In the genomic region with DNA sequence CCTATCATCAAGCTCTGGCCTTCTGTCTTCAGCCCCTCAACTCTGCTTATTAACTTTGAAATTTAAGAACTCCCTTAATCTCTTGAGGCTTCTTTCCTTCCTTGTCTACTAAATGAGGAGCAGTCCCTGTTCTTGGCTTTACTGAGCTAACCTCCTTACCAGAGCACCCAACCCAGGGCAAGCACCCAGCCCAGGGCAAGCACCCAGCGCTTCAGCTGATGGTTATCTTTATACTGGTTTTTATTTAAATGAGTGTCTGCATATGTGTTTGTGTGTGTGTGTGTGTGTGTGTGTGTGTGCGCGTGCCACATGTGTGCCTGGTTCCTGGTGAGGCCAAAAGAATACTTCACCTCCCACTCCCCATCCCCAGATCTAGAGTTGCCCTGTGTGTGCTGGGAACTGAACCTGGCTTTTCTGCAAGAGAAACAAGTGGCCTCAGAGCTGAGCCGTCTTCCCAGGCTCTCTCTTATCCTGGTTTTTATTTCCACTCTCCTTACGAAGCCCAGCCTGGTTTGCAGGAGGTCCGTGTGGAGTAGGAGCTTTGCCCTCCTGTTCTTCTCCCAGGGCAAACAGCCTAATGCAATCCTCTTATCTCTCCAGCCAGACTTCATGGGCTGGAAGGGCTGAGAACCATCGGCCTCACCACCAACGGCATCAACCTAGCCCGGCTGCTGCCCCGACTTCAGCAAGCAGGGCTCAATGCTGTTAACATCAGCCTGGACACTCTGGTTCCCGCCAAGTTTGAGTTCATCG, we compare ENCODE assay signal across 13 mouse cellular contexts. TPM values are rescaled to one million over a fixed set of nuclear protein-coding genes. Genes with fewer than 3 reads are reported as not detected.
DNase-seq lines count a peak whose midpoint lies in the region; ATAC-seq lines count a peak whose summit lies in the region.
"Had no signal": no experiment of that assay in that cellular context is flagged by ENCODE, and none has a peak within 500 bp of the region (broad histone marks: within the 10 kb centered on the region; RNA-seq: fewer than 3 reads in every experiment).

No protein-coding gene starts in this region.

- H3K4me2 ChIP-seq in lung, embryonic 15.5 days = no peak overlapping the region
- H3K4me2 ChIP-seq in liver, embryonic 12.5 days = peak overlapping the region; percentile 64
- no peak overlapping the region for H3K4me2 ChIP-seq in stomach, embryonic 14.5 days (replicated peaks; ENCODE audit: low read depth, low read length)
- H3K4me2 ChIP-seq: forebrain, embryonic 12.5 days; hindbrain, embryonic 15.5 days had no signal

- peaks cover 31% of the 10 kb centered on the region for H3K36me3 ChIP-seq in lung, embryonic 15.5 days
- H3K36me3 ChIP-seq in liver, embryonic 12.5 days = peaks cover 60% of the 10 kb centered on the region
- peaks cover 10% of the 10 kb centered on the region for H3K36me3 ChIP-seq in stomach, embryonic 14.5 days (ENCODE audit: control insufficient read depth, insufficient read depth, low read length)
- peaks cover 58% of the 10 kb centered on the region for H3K36me3 ChIP-seq in embryonic facial prominence, embryonic 10.5 days (replicated peaks)

- no peaks in the 10 kb centered on the region for H3K27me3 ChIP-seq in lung, embryonic 15.5 days
- H3K27me3 ChIP-seq in liver, embryonic 12.5 days (replicated peaks) = no peaks in the 10 kb centered on the region
- no peaks in the 10 kb centered on the region for H3K27me3 ChIP-seq in stomach, embryonic 14.5 days (ENCODE audit: control insufficient read depth, insufficient read depth, low read length)
- no peaks in the 10 kb centered on the region for H3K27me3 ChIP-seq in embryonic facial prominence, embryonic 10.5 days (replicated peaks; ENCODE audit: low read depth, poor library complexity, severe bottlenecking)
- H3K27me3 ChIP-seq: forebrain, embryonic 12.5 days; hindbrain, embryonic 15.5 days had no signal

- 64% methylated on average over 12 of the region's 12 CpGs for WGBS in lung, embryonic 15.5 days
- WGBS in liver, embryonic 12.5 days (ENCODE audit: insufficient replicate concordance) = 20% methylated on average over 12 of the region's 12 CpGs
- 71% methylated on average over 12 of the region's 12 CpGs for WGBS in stomach, embryonic 14.5 days
- WGBS in embryonic facial prominence, embryonic 10.5 days = 84% methylated on average over 12 of the region's 12 CpGs

- no peak overlapping the region for H3K9ac ChIP-seq in lung, embryonic 15.5 days
- H3K9ac ChIP-seq in liver, embryonic 12.5 days = peak overlapping the region; percentile 70
- no peak overlapping the region for H3K9ac ChIP-seq in stomach, embryonic 14.5 days (replicated peaks; ENCODE audit: low read depth, low read length)
- H3K9ac ChIP-seq: forebrain, embryonic 12.5 days; hindbrain, embryonic 15.5 days had no signal

- no peak overlapping the region for H3K4me3 ChIP-seq in lung, embryonic 15.5 days
- H3K4me3 ChIP-seq in liver, embryonic 12.5 days = peak overlapping the region; percentile 45
- H3K4me3 ChIP-seq in stomach, embryonic 14.5 days (ENCODE audit: low read depth, low read length) = no peak overlapping the region
- no peak overlapping the region for H3K4me3 ChIP-seq in embryonic facial prominence, embryonic 10.5 days
- H3K4me3 ChIP-seq: forebrain, embryonic 12.5 days; hindbrain, embryonic 15.5 days had no signal

- H3K4me1 ChIP-seq in lung, embryonic 15.5 days = peaks cover 5% of the 10 kb centered on the region; the same call in 1 of the 2 replicates
- peaks cover 72% of the 10 kb centered on the region for H3K4me1 ChIP-seq in liver, embryonic 12.5 days
- H3K4me1 ChIP-seq in stomach, embryonic 14.5 days (ENCODE audit: control insufficient read depth, insufficient read depth, low read length) = no peaks in the 10 kb centered on the region
- no peaks in the 10 kb centered on the region for H3K4me1 ChIP-seq in embryonic facial prominence, embryonic 10.5 days
- H3K4me1 ChIP-seq: forebrain, embryonic 12.5 days; hindbrain, embryonic 15.5 days had no signal

- peak; percentile 2 for DNase-seq in adrenal gland, postnatal 14 days
- DNase-seq in adrenal gland, postnatal 10 days = no peak
- DNase-seq in lung, postnatal 25 days (ENCODE audit: low spot score) = no peak
- DNase-seq in embryonic facial prominence, embryonic 10.5 days (ENCODE audit: low spot score) = no peak
- DNase-seq: gastrocnemius, postnatal 14 days; kidney, postnatal 36 days; lung, postnatal 36 days had no signal

- no peaks in the 10 kb centered on the region for H3K9me3 ChIP-seq in lung, embryonic 15.5 days
- no peaks in the 10 kb centered on the region for H3K9me3 ChIP-seq in liver, embryonic 12.5 days (replicated peaks)
- no peaks in the 10 kb centered on the region for H3K9me3 ChIP-seq in stomach, embryonic 14.5 days (ENCODE audit: control insufficient read depth, low read depth, low read length)
- H3K9me3 ChIP-seq in embryonic facial prominence, embryonic 10.5 days = no peaks in the 10 kb centered on the region
- H3K9me3 ChIP-seq: forebrain, embryonic 12.5 days; hindbrain, embryonic 15.5 days had no signal

- peak; percentile 52 for ATAC-seq in lung, embryonic 15.5 days (ENCODE audit: borderline replicate concordance, extremely low read depth, low FRiP score, low TSS enrichment)
- ATAC-seq in liver, embryonic 12.5 days = peak; percentile 96
- ATAC-seq in stomach, embryonic 14.5 days (ENCODE audit: insufficient number of reproducible peaks, insufficient read depth, low FRiP score, low read depth) = peak; percentile 61; the same call in 1 of the 2 replicates
- ATAC-seq in granulocyte monocyte progenitor cell, adult 5-6 weeks (replicated peaks; ENCODE audit: poor library complexity, severe bottlenecking) = no peak

- H3K27ac ChIP-seq in lung, embryonic 15.5 days = no peak overlapping the region
- H3K27ac ChIP-seq in liver, embryonic 12.5 days = peak overlapping the region; percentile 94
- no peak overlapping the region for H3K27ac ChIP-seq in stomach, embryonic 14.5 days (ENCODE audit: low read length)
- no peak overlapping the region for H3K27ac ChIP-seq in embryonic facial prominence, embryonic 10.5 days (replicated peaks)
- H3K27ac ChIP-seq: forebrain, embryonic 12.5 days; hindbrain, embryonic 15.5 days had no signal

RNA-seq across cellular contexts. Expression of gene Mocs1, which starts 10.8 kb away (rescaled TPM):
- 31.2 and 43.0 TPM in 2 replicates for total RNA-seq in adrenal gland, postnatal 14 days (2021)
- total RNA-seq in adrenal gland, postnatal 10 days (2021) = 10 to 100 TPM; 44.6 to 51.3 TPM
- 5.2 and 6.2 TPM in 2 replicates for polyA plus RNA-seq in lung, embryonic 15.5 days (2015; fragmentation: Nextera tagmentation; extraction: Ambion mirVana)
- 6.5 and 9.4 TPM in 2 replicates for polyA plus RNA-seq in liver, embryonic 12.5 days (2016; fragmentation: Nextera tagmentation; extraction: Ambion mirVana)
- 9.9 and 10.7 TPM in 2 replicates for polyA plus RNA-seq in stomach, embryonic 14.5 days (2014; fragmentation: Nextera tagmentation; extraction: Ambion mirVana)
- 41.5 and 45.1 TPM in 2 replicates for total RNA-seq in granulocyte monocyte progenitor cell, adult 5-6 weeks (2014; fragmentation: Nextera tagmentation)
- 14.2 and 15.7 TPM in 2 replicates for total RNA-seq in granulocyte monocyte progenitor cell, adult 5-6 weeks (2017)
- 6.4 and 7.4 TPM in 2 replicates for polyA plus RNA-seq in embryonic facial prominence, embryonic 10.5 days (2016; fragmentation: Nextera tagmentation; extraction: Ambion mirVana)
